Comparison of ENCODE assay signal across 8 mouse cellular contexts in genomic region chr15:82147611-82148111, GRCm38 (mm10). TPM values are rescaled to one million over a fixed set of nuclear protein-coding genes. Genes with fewer than 3 reads are reported as not detected.
DNase-seq lines count a peak whose midpoint lies in the region; ATAC-seq lines count a peak whose summit lies in the region.

No protein-coding gene starts in this region.

- DNase-seq in thymus, postnatal 0 days (ENCODE audit: low spot score) = peak; percentile 47
- no peak for DNase-seq in thymus, postnatal 4 days
- DNase-seq in embryo, embryonic 11 days = peak; percentile 80
- DNase-seq in gastrocnemius, postnatal 36 days = peak; percentile 36 to 60
- peak; percentile 55 for DNase-seq in kidney, adult 9 months
- DNase-seq in liver = peak; percentile 72
- peak; percentile 75 for DNase-seq in neural tube, embryonic 11.5 days (ENCODE audit: low spot score)
- DNase-seq in testis, postnatal 10 days (ENCODE audit: low spot score) = peak; percentile 79

- no peaks in the 10 kb centered on the region for H3K27me3 ChIP-seq in neural tube, embryonic 11.5 days (ENCODE audit: control insufficient read depth, insufficient read depth, low read length)

- H3K4me2 ChIP-seq in neural tube, embryonic 11.5 days (ENCODE audit: low read depth) = peak overlapping the region; percentile 76

- H3K4me3 ChIP-seq in neural tube, embryonic 11.5 days (ENCODE audit: low read depth, low read length) = peak overlapping the region; percentile 72

- peak overlapping the region; percentile 94 for H3K27ac ChIP-seq in neural tube, embryonic 11.5 days (ENCODE audit: low read depth, low read length)

- WGBS in neural tube, embryonic 11.5 days = under 1% methylated on average over 46 of the region's 50 CpGs

- peaks cover 19% of the 10 kb centered on the region for H3K4me1 ChIP-seq in neural tube, embryonic 11.5 days (ENCODE audit: control insufficient read depth, insufficient read depth, low read length)

- H3K36me3 ChIP-seq in neural tube, embryonic 11.5 days (ENCODE audit: control insufficient read depth, insufficient read depth, low read length) = no peaks in the 10 kb centered on the region

- peak overlapping the region; percentile 90 for H3K9ac ChIP-seq in neural tube, embryonic 11.5 days (ENCODE audit: low read length)

- H3K9me3 ChIP-seq in neural tube, embryonic 11.5 days (ENCODE audit: control insufficient read depth, low read length) = no peaks in the 10 kb centered on the region

- intact Hi-C loops in gastrocnemius, postnatal 36 days (cut with DNase I) = no loop called here

- ATAC-seq in neural tube, embryonic 11.5 days (ENCODE audit: insufficient read depth, low FRiP score, low TSS enrichment) = peak; percentile 22; the same call in 1 of the 2 replicates

RNA-seq across cellular contexts. Expression of gene Srebf2, which starts 0.7 kb away (rescaled TPM):
- polyA plus RNA-seq in thymus, postnatal 0 days (2015; fragmentation: Nextera tagmentation; extraction: Ambion mirVana) = 152 and 161 TPM in 2 replicates
- 1 to 10 TPM; 9.2 to 9.8 TPM for total RNA-seq in gastrocnemius, postnatal 36 days (2021)
- 179 and 195 TPM in 2 replicates for polyA plus RNA-seq in neural tube, embryonic 11.5 days (2014; fragmentation: Nextera tagmentation; extraction: Ambion mirVana)

RNA-seq across cellular contexts. Expression of gene Ccdc134, which starts 19.9 kb away (rescaled TPM):
- 34.1 and 34.4 TPM in 2 replicates for polyA plus RNA-seq in thymus, postnatal 0 days (2015; fragmentation: Nextera tagmentation; extraction: Ambion mirVana)
- 10 to 100 TPM; 10.2 to 17.0 TPM for total RNA-seq in gastrocnemius, postnatal 36 days (2021)
- polyA plus RNA-seq in neural tube, embryonic 11.5 days (2014; fragmentation: Nextera tagmentation; extraction: Ambion mirVana) = 19.7 and 23.5 TPM in 2 replicates
